19 mouse cellular contexts compared by ENCODE assay signal in genomic region chr3:150588474-150588873, GRCm38 (mm10).
DNase-seq lines count a peak whose midpoint lies in the region; ATAC-seq and TF ChIP-seq lines count a peak whose summit lies in the region.
"Had no signal": no experiment of that assay in that cellular context is flagged by ENCODE, and none has a peak within 500 bp of the region (broad histone marks: within the 10 kb centered on the region; RNA-seq: fewer than 3 reads in every experiment).

No protein-coding gene starts in this region.

- H3K4me3 ChIP-seq in forebrain, embryonic 14.5 days (ENCODE audit: low read depth, low read length) = no peak overlapping the region
- H3K4me3 ChIP-seq in forebrain, postnatal 0 days (ENCODE audit: low read depth, low read length) = no peak overlapping the region
- H3K4me3 ChIP-seq in midbrain, embryonic 13.5 days (replicated peaks) = no peak overlapping the region
- H3K4me3 ChIP-seq in midbrain, embryonic 15.5 days = no peak overlapping the region
- H3K4me3 ChIP-seq: layer of hippocampus, adult 2 months; liver, embryonic 12.5 days; lung, embryonic 15.5 days had no signal

- WGBS in forebrain, embryonic 14.5 days = 52% methylated on average over 1 of the region's 1 CpGs
- 43% methylated on average over 1 of the region's 1 CpGs for WGBS in forebrain, postnatal 0 days
- WGBS in midbrain, embryonic 13.5 days = 70% methylated on average over 1 of the region's 1 CpGs
- WGBS in midbrain, embryonic 15.5 days = 41% methylated on average over 1 of the region's 1 CpGs

- TF ChIP-seq POLR2A in brain, embryonic 14.5 days (IDR thresholded peaks at IDR 0.05; ENCODE audit: borderline replicate concordance, extremely low read depth, insufficient read depth, insufficient read length, poor library complexity, severe bottlenecking) = no peak

- no peak overlapping the region for H3K9ac ChIP-seq in forebrain, embryonic 14.5 days (ENCODE audit: low read length)
- no peak overlapping the region for H3K9ac ChIP-seq in forebrain, postnatal 0 days
- no peak overlapping the region for H3K9ac ChIP-seq in midbrain, embryonic 13.5 days (replicated peaks)
- H3K9ac ChIP-seq in midbrain, embryonic 15.5 days = no peak overlapping the region
- H3K9ac ChIP-seq: liver, embryonic 12.5 days; lung, embryonic 15.5 days had no signal

- no peaks in the 10 kb centered on the region for H3K36me3 ChIP-seq in forebrain, embryonic 14.5 days (ENCODE audit: control insufficient read depth, insufficient read depth, low read length)
- H3K36me3 ChIP-seq in forebrain, postnatal 0 days (ENCODE audit: insufficient read depth) = no peaks in the 10 kb centered on the region
- no peaks in the 10 kb centered on the region for H3K36me3 ChIP-seq in midbrain, embryonic 13.5 days
- H3K36me3 ChIP-seq in midbrain, embryonic 15.5 days (replicated peaks) = no peaks in the 10 kb centered on the region
- H3K36me3 ChIP-seq: liver, embryonic 12.5 days; lung, embryonic 15.5 days had no signal

- TF ChIP-seq CTCF in forebrain, postnatal 0 days (IDR thresholded peaks at IDR 0.05; ENCODE audit: low read depth) = no peak
- no peak for TF ChIP-seq CTCF in brain, embryonic 14.5 days (IDR thresholded peaks at IDR 0.05; ENCODE audit: borderline replicate concordance, extremely low read depth, insufficient read depth, insufficient read length)

- H3K27ac ChIP-seq in forebrain, embryonic 14.5 days (ENCODE audit: low read depth, low read length) = no peak overlapping the region
- no peak overlapping the region for H3K27ac ChIP-seq in forebrain, postnatal 0 days (ENCODE audit: low read depth, low read length)
- no peak overlapping the region for H3K27ac ChIP-seq in midbrain, embryonic 13.5 days
- no peak overlapping the region for H3K27ac ChIP-seq in midbrain, embryonic 15.5 days
- H3K27ac ChIP-seq: layer of hippocampus, adult 2 months; liver, embryonic 12.5 days; lung, embryonic 15.5 days had no signal

- no peaks in the 10 kb centered on the region for H3K9me3 ChIP-seq in forebrain, embryonic 14.5 days (replicated peaks; ENCODE audit: control insufficient read depth, low read length)
- no peaks in the 10 kb centered on the region for H3K9me3 ChIP-seq in forebrain, postnatal 0 days (ENCODE audit: low read length)
- H3K9me3 ChIP-seq in midbrain, embryonic 13.5 days = no peaks in the 10 kb centered on the region
- no peaks in the 10 kb centered on the region for H3K9me3 ChIP-seq in midbrain, embryonic 15.5 days
- H3K9me3 ChIP-seq: liver, embryonic 12.5 days; lung, embryonic 15.5 days had no signal

- no peak overlapping the region for H3K4me2 ChIP-seq in forebrain, embryonic 14.5 days (ENCODE audit: low read length)
- no peak overlapping the region for H3K4me2 ChIP-seq in forebrain, postnatal 0 days (ENCODE audit: low read depth)
- no peak overlapping the region for H3K4me2 ChIP-seq in midbrain, embryonic 13.5 days (replicated peaks)
- no peak overlapping the region for H3K4me2 ChIP-seq in midbrain, embryonic 15.5 days
- H3K4me2 ChIP-seq: heart, embryonic 11.5 days; liver, embryonic 12.5 days; lung, embryonic 15.5 days had no signal

- no peak for ATAC-seq in forebrain, embryonic 14.5 days
- no peak for ATAC-seq in forebrain, postnatal 0 days
- ATAC-seq in midbrain, embryonic 13.5 days = peak; percentile 63; the same call in 1 of the 2 replicates
- no peak for ATAC-seq in midbrain, embryonic 15.5 days (replicated peaks)
- ATAC-seq: hindbrain, embryonic 16.5 days; liver, embryonic 12.5 days had no signal

- no peaks in the 10 kb centered on the region for H3K4me1 ChIP-seq in forebrain, embryonic 14.5 days (ENCODE audit: control insufficient read depth, insufficient read depth, low read length)
- no peaks in the 10 kb centered on the region for H3K4me1 ChIP-seq in forebrain, postnatal 0 days (ENCODE audit: insufficient read depth)
- 0 out of 2 replicates have a peak, but pooled peaks cover 3% of the 10 kb centered on the region for H3K4me1 ChIP-seq in midbrain, embryonic 13.5 days (replicated peaks)
- H3K4me1 ChIP-seq in midbrain, embryonic 15.5 days = no peaks in the 10 kb centered on the region
- H3K4me1 ChIP-seq: liver, embryonic 12.5 days; lung, embryonic 15.5 days had no signal

- peak; percentile 13 for DNase-seq in forebrain, embryonic 14.5 days (ENCODE audit: low spot score)
- no peak for DNase-seq in forebrain, postnatal 0 days
- DNase-seq in brain, embryonic 14.5 days (ENCODE audit: low read depth) = peak; percentile 35
- DNase-seq in hindlimb bud, embryonic 11.5 days (ENCODE audit: extremely low spot score, low read depth, low spot score) = peak; percentile 26
- no peak for DNase-seq in lung, adult 18-20 months
- DNase-seq: adrenal gland, postnatal 25 days; B cell, adult 2 months; cerebellum, adult 8-10 months; heart, postnatal 14 days; kidney, adult 8-10 months; left cerebral cortex, postnatal 4 days; right cerebral cortex, postnatal 4 days had no signal

- no peaks in the 10 kb centered on the region for H3K27me3 ChIP-seq in forebrain, embryonic 14.5 days (replicated peaks; ENCODE audit: control insufficient read depth, insufficient read depth, low read length)
- no peaks in the 10 kb centered on the region for H3K27me3 ChIP-seq in forebrain, postnatal 0 days (ENCODE audit: insufficient read depth, low read length)
- H3K27me3 ChIP-seq in midbrain, embryonic 13.5 days = no peaks in the 10 kb centered on the region
- no peaks in the 10 kb centered on the region for H3K27me3 ChIP-seq in midbrain, embryonic 15.5 days (replicated peaks)
- H3K27me3 ChIP-seq: liver, embryonic 12.5 days; lung, embryonic 15.5 days had no signal

Comparison
In these comparisons a context has a peak if more than half of its experiments do, and no peak if none do; other contexts are left out.
1. DNase-seq: peak in forebrain, embryonic 14.5 days (single experiment), brain, embryonic 14.5 days (single experiment) and hindlimb bud, embryonic 11.5 days (single experiment); none in forebrain, postnatal 0 days (single experiment) and lung, adult 18-20 months (0 of 2).